ENCODE assay signal across 8 mouse cellular contexts in the genomic region with DNA sequence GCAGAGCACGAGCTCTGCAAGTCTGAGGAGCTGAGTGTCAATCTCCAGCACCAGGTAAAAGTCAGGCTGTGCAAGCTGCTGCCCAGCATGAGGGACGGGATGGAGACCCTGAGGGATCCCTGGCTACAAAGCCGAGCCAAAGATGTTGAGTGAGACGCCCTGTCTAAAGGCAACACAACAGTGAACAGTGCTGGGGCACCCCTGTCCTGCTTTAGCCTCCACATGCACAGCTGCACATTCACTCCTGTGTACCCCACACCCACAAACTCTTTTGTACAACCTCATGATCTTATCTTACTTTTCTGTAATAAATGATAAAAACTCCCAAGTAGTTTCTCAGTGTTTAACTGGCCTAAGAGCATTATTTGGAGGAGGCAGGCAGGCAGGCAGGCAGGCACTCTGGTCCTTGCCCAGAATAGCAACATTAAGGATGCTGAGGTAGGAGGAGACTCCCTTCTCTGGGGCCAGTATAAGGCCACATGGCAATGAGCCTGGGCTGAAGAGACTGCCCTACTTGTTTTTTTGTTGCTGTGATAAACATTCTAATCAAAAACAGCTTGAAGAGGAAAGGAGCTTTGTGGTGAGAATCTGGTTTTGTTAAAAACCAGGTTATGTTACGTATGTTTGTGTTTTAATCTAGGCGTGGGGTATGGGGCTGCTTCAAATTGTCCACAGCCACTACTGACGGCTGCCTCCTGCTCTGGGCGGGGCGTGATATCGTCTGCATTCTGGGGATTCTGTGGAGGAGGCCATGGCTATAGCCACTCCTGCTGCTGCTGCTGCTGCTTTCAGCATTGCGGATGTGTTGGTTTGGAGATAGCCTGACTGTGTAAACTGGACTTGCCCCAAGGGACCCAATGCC.
DNase-seq lines count a peak whose midpoint lies in the region; ATAC-seq and TF ChIP-seq lines count a peak whose summit lies in the region.

No protein-coding gene starts in this region.

- 31% methylated on average over 11 of the region's 11 CpGs for WGBS in liver, embryonic 16.5 days (ENCODE audit: insufficient replicate concordance)

- intact Hi-C loops in heart, postnatal 10 days (cut with DNase I) = no loop called here

- H3K27me3 ChIP-seq in testis, adult 2 months (ENCODE audit: control insufficient read depth, insufficient read depth, low read length) = no peaks in the 10 kb centered on the region
- no peaks in the 10 kb centered on the region for H3K27me3 ChIP-seq in liver, embryonic 16.5 days (ENCODE audit: control insufficient read depth, insufficient read depth, low read depth, low read length)

- no peaks in the 10 kb centered on the region for H3K9me3 ChIP-seq in liver, embryonic 16.5 days (replicated peaks; ENCODE audit: control insufficient read depth, low read length)

- peaks cover 1% of the 10 kb centered on the region; the same call in 1 of the 2 replicates for H3K36me3 ChIP-seq in testis, adult 2 months (ENCODE audit: control insufficient read depth, insufficient read depth, low read length)
- peaks cover 5% of the 10 kb centered on the region; the same call in 1 of the 2 replicates for H3K36me3 ChIP-seq in liver, embryonic 16.5 days (ENCODE audit: control insufficient read depth, insufficient read depth)

- TF ChIP-seq POLR2A in testis, adult 2 months (IDR thresholded peaks at IDR 0.05; ENCODE audit: control insufficient read depth, low read depth, low read length) = no peak

- no peak overlapping the region for H3K4me3 ChIP-seq in testis, adult 2 months (ENCODE audit: control insufficient read depth, low read depth, low read length)
- no peak overlapping the region for H3K4me3 ChIP-seq in liver, embryonic 16.5 days (ENCODE audit: low read depth, low read length)

- H3K27ac ChIP-seq in testis, adult 2 months (ENCODE audit: control insufficient read depth, insufficient read depth, low read depth, low read length) = peak overlapping the region; percentile 12; the same call in 1 of the 2 replicates
- H3K27ac ChIP-seq in liver, embryonic 16.5 days (ENCODE audit: low read length) = no peak overlapping the region

- no peak for TF ChIP-seq CTCF in testis, adult 2 months (IDR thresholded peaks at IDR 0.05; ENCODE audit: control insufficient read depth, insufficient read depth, insufficient replicate concordance, low read depth, low read length)

- no peak overlapping the region for H3K9ac ChIP-seq in liver, embryonic 16.5 days (ENCODE audit: low read depth, low read length)

- peak; percentile 62; the same call in 1 of the 2 replicates for ATAC-seq in liver, embryonic 16.5 days (ENCODE audit: low read depth)

- peak; percentile 48 for DNase-seq in cerebellum, adult 9-11 months
- DNase-seq in cerebellum, adult 8-10 months = no peak
- DNase-seq in testis, postnatal 14 days (ENCODE audit: low spot score) = no peak
- DNase-seq in heart, postnatal 10 days = peak; percentile 77 to 78
- DNase-seq in adrenal gland, postnatal 25 days = no peak
- no peak for DNase-seq in right cerebral cortex, adult 18-20 months

- H3K4me1 ChIP-seq in testis, adult 2 months (ENCODE audit: control insufficient read depth, insufficient read depth, low read length) = peaks cover 9% of the 10 kb centered on the region
- peaks cover 16% of the 10 kb centered on the region for H3K4me1 ChIP-seq in liver, embryonic 16.5 days (ENCODE audit: control insufficient read depth, low read depth, low read length)

- no peak overlapping the region for H3K4me2 ChIP-seq in liver, embryonic 16.5 days (ENCODE audit: low read depth, low read length)

Comparison
In these comparisons a context has a peak if more than half of its experiments do, and no peak if none do; other contexts are left out.
1. DNase-seq: peak in cerebellum, adult 9-11 months (single experiment) and heart, postnatal 10 days (2 of 2); none in cerebellum, adult 8-10 months (single experiment), testis, postnatal 14 days (single experiment), adrenal gland, postnatal 25 days (single experiment) and right cerebral cortex, adult 18-20 months (single experiment).